Mouse (Mus musculus): ENCODE data around the gene Slc25a22. TPM values are rescaled to one million over a fixed set of nuclear protein-coding genes. Genes with fewer than 3 reads are reported as not detected.
A peak's percentile ranks its signal among the peaks of the same experiment; 100 is the strongest.

Gene Slc25a22
- polyA plus RNA-seq, 1 experiment from 2014 or later: 109 TPM

GRCm38 (mm10) chr7:141469901-141470636 is 32.4 kb upstream of the Slc25a22 start:
- H3K4me1 ChIP-seq: peaks cover 45% of the 10 kb centered on the region
- 93% methylated on average over 18 of the region's 18 CpGs for WGBS

GRCm38 (mm10) chr7:141469352-141469751 is 31.7 kb upstream of the Slc25a22 start:
- Histone ChIP-seq H3K27ac (peak overlapping the region; percentile 79), H3K4me3 (peak overlapping the region; percentile 50), H3K36me3 (replicated peaks) (peaks cover 14% of the 10 kb centered on the region), H3K4me1 (peaks cover 49% of the 10 kb centered on the region), H3K9ac (peak overlapping the region; percentile 58), H3K9me3 (no peaks in the 10 kb centered on the region), H3K4me2 (peak overlapping the region; percentile 62), H3K27me3 (replicated peaks) (peaks cover 18% of the 10 kb centered on the region)
- ATAC-seq (replicated peaks): no peak
- 50% methylated on average over 6 of the region's 6 CpGs for WGBS

More at GRCm38 (mm10) chr7:141469901-141470636, 32.4 kb upstream of the Slc25a22 start:
- H3K4me2 ChIP-seq: peak overlapping the region; percentile 62
- no peak overlapping the region for H3K4me3 ChIP-seq
- ATAC-seq (replicated peaks): no peak
- peaks cover 11% of the 10 kb centered on the region for H3K27me3 ChIP-seq (replicated peaks)
- 0 out of 2 replicates have a peak overlapping the region, but pooled peaks have one; percentile 28 for H3K9ac ChIP-seq
- H3K36me3 ChIP-seq (replicated peaks): peaks cover 14% of the 10 kb centered on the region
- no peaks in the 10 kb centered on the region for H3K9me3 ChIP-seq
- no peak overlapping the region for H3K27ac ChIP-seq

DNA sequence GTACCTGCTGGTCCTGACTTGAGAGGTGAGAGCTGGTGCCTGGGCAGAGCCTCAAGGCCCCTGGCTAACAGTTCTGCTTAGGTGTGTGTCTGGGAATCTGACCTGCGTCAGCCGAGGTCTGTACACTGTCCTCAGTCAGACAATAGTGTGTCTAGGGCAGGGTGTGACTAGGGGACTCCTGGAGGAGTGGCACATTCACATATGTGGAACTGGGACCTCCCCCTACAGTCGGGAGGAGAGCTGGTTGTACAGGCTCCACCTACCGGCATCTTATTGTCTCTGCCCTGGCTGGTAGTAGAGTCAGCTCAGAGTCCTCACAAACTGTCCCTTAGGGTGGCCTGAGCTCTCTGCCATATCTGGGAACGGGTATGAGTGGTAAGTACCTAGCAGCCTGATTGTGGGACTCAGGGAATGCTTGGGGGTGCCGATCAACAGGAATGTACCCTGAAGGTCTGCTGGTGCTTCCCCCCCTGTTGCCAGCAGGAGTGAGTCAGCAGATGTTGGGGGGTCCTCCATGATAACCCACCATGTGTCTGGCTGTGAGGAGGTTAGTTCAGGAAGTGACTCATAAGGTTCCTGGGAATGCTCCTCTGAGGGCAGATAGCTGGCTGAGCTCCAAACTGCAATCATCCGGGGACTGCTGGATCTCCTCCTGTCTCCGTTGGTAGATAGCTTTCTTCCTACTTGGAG is 31.0 kb upstream of the Slc25a22 start:
- H3K4me1 ChIP-seq: peaks cover 42% of the 10 kb centered on the region
- peak overlapping the region; percentile 79 for H3K27ac ChIP-seq
- WGBS: 13% methylated on average over 8 of the region's 8 CpGs
- H3K36me3 ChIP-seq (replicated peaks): peaks cover 14% of the 10 kb centered on the region
- peak overlapping the region; percentile 50 for H3K4me3 ChIP-seq
- peak; percentile 80 for ATAC-seq (replicated peaks)
- H3K9me3 ChIP-seq: no peaks in the 10 kb centered on the region
- peak overlapping the region; percentile 58 for H3K9ac ChIP-seq
- H3K4me2 ChIP-seq: peak overlapping the region; percentile 62
- H3K27me3 ChIP-seq (replicated peaks): peaks cover 25% of the 10 kb centered on the region

- peak; percentile 24; the same call in 1 of the 2 replicates for ATAC-seq (replicated peaks)
These were observed 30.5 kb upstream of the Slc25a22 start for GRCm38 (mm10) chr7:141468164-141468521.

GRCm38 (mm10) chr7:141467230-141468030 is 29.7 kb upstream of the Slc25a22 start, which contains the start of gene Cd151:
Gene Cd151 (plus strand): TSS chr7:141467392.
- peaks cover 38% of the 10 kb centered on the region for H3K4me1 ChIP-seq
- H3K4me2 ChIP-seq: peak within 1 kb of the TSS; percentile 62
- peak within 1 kb of the TSS; percentile 50 for H3K4me3 ChIP-seq
- H3K36me3 ChIP-seq (replicated peaks): peaks cover 9% of the 10 kb centered on the region
- peak within 1 kb of the TSS; percentile 58 for H3K9ac ChIP-seq
- no peaks in the 10 kb centered on the region for H3K9me3 ChIP-seq
- under 1% methylated on average over 52 of the region's 52 CpGs for WGBS
- ATAC-seq (replicated peaks): peak; percentile 51
- H3K27ac ChIP-seq: peak within 1 kb of the TSS; percentile 79
- H3K27me3 ChIP-seq (replicated peaks): peaks cover 37% of the 10 kb centered on the region

More at GRCm38 (mm10) chr7:141468164-141468521, 30.5 kb upstream of the Slc25a22 start:
- peak overlapping the region; percentile 50 for H3K4me3 ChIP-seq
- peak overlapping the region; percentile 62 for H3K4me2 ChIP-seq
- peak overlapping the region; percentile 79 for H3K27ac ChIP-seq
- H3K9ac ChIP-seq: peak overlapping the region; percentile 58
- H3K36me3 ChIP-seq (replicated peaks): peaks cover 14% of the 10 kb centered on the region
- H3K4me1 ChIP-seq: peaks cover 38% of the 10 kb centered on the region
- H3K9me3 ChIP-seq: no peaks in the 10 kb centered on the region
- H3K27me3 ChIP-seq (replicated peaks): peaks cover 30% of the 10 kb centered on the region
- WGBS: 20% methylated on average over 5 of the region's 5 CpGs

DNA sequence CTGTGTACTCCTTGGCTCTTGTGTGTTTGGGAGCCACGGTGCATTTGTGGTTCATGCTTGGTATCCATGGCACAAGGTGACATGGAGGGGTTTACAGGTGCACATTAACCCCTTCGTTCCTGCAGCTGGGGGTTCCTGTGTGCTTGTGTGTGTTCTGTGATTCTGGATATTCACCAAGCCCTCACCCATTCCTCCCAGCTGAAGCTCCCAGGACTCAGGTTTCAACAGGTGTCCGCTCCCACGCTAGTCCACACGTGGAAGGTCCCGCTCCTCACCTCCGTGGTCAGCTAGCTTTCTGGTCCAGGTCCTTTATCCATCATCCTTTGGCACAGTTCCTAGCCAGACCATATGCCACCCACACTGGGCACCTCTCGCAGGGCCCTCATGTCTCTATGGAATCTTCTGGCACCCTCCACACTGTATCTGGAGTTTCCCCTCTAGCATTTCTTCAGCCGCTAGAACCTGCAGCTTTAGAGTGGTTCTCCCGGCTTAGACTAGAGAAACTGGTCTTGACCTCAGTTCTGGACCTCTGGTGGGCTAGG is 29.0 kb upstream of the Slc25a22 start:
- no peak overlapping the region for H3K27ac ChIP-seq

GRCm38 (mm10) chr7:141466045-141466394 is 28.3 kb upstream of the Slc25a22 start:
- H3K4me3 ChIP-seq: no peak overlapping the region
- no peak overlapping the region for H3K27ac ChIP-seq
- peaks cover 46% of the 10 kb centered on the region for H3K4me1 ChIP-seq
- no peaks in the 10 kb centered on the region for H3K9me3 ChIP-seq
- H3K27me3 ChIP-seq (replicated peaks): peaks cover 50% of the 10 kb centered on the region
- ATAC-seq (replicated peaks): no peak
- WGBS: 80% methylated on average over 7 of the region's 7 CpGs
- peaks cover 4% of the 10 kb centered on the region for H3K36me3 ChIP-seq (replicated peaks)
- no peak overlapping the region for H3K4me2 ChIP-seq
- no peak overlapping the region for H3K9ac ChIP-seq

More for the DNA sequence above, 29.0 kb upstream of the Slc25a22 start:
- H3K4me1 ChIP-seq: peaks cover 42% of the 10 kb centered on the region
- no peak for ATAC-seq (replicated peaks)
- no peaks in the 10 kb centered on the region for H3K9me3 ChIP-seq
- H3K36me3 ChIP-seq (replicated peaks): peaks cover 9% of the 10 kb centered on the region
- WGBS: 62% methylated on average over 10 of the region's 10 CpGs
- H3K4me2 ChIP-seq: peak overlapping the region; percentile 62
- H3K27me3 ChIP-seq (replicated peaks): peaks cover 43% of the 10 kb centered on the region
- H3K4me3 ChIP-seq: peak overlapping the region; percentile 50
- H3K9ac ChIP-seq: peak overlapping the region; percentile 58; the same call in 1 of the 2 replicates

DNA sequence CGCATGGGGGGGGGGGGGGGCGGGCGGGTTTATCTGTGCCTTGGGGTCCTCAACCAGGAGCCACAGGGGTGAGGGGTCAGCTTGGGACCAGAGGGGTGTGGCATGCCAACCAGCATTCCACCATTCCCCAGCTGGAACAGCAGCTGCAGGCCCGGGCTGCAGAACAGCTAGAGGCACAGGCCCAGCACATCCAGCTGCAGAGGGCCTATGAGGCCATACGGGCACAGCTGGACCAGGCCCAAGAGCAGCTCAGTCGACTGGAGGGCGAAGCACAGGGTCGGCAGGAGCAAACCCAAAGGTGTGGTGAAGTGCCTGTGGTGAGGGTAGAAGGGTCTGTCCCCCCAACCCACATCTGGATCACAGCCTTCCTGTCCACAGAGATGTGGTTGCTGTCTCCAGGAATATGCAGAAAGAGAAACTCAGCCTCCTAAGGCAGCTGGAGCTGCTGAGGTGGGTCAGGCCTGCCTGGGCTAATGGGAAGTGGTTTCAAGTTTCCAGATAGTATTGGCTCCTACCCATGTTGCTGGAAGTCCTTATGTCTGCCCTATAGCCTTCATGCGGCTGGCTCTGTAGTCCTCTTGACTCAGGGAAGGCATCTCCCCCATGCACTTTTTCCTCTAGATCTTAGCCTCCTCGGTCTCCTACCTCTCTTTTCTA is 27.8 kb upstream of the Slc25a22 start:
- H3K9me3 ChIP-seq: no peaks in the 10 kb centered on the region
- H3K27me3 ChIP-seq (replicated peaks): peaks cover 55% of the 10 kb centered on the region
- H3K9ac ChIP-seq: no peak overlapping the region
- 0 out of 2 replicates have a peak, but pooled peaks cover under 1% of the 10 kb centered on the region for H3K36me3 ChIP-seq (replicated peaks)
- 36% methylated on average over 10 of the region's 10 CpGs for WGBS
- H3K4me2 ChIP-seq: no peak overlapping the region
- H3K4me1 ChIP-seq: peaks cover 46% of the 10 kb centered on the region
- H3K4me3 ChIP-seq: no peak overlapping the region
- no peak for ATAC-seq (replicated peaks)
- no peak overlapping the region for H3K27ac ChIP-seq

- H3K36me3 ChIP-seq (replicated peaks): no peaks in the 10 kb centered on the region
- H3K9ac ChIP-seq: 0 out of 2 replicates have a peak overlapping the region, but pooled peaks have one; percentile 9
- WGBS: 8% methylated on average over 38 of the region's 38 CpGs
- H3K4me1 ChIP-seq: peaks cover 42% of the 10 kb centered on the region
- ATAC-seq (replicated peaks): no peak
- peaks cover 61% of the 10 kb centered on the region for H3K27me3 ChIP-seq (replicated peaks)
- peak overlapping the region; percentile 10; the same call in 1 of the 2 replicates for H3K4me3 ChIP-seq
- H3K9me3 ChIP-seq: no peaks in the 10 kb centered on the region
- no peak overlapping the region for H3K27ac ChIP-seq
- H3K4me2 ChIP-seq: peak overlapping the region; percentile 35
These were observed 27.0 kb upstream of the Slc25a22 start for GRCm38 (mm10) chr7:141464603-141465201.

DNA sequence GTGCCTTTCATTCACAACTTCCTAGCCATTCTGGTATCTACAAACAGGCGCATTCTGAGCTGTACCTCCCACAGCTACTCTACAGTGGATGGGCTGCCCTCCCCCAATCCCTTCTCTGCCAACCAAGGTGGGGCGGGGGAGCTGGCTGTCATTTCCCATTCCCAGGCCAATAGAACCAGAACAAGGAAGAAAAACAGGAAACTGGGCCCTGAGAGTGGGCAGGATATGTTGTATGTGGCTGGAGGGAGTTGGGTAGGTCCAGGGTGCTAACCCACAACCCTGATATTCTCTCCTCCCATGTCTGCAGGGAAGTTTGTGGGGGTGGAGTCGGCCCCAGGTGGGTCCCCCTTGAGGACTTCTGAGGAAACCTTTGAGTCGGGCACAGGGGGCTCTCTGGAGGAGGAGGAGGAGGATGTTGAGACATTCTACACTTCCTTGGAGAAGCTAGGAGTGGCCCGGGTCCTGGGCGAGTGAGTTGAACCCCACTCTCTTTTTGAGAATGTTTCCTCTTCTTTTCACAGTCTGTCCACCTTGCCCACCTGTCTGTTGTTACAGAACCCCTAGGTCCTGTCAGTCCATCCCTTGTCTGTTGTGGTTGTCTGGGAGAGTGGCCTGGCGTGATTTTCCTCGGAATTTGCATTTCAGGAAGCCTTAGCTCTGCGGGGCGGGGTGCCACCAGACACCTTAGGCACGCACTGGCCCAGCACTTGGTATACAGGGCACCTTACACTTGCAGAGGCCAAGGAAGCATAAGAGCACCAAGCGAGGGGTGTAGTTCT is 26.3 kb upstream of the Slc25a22 start:
- Histone ChIP-seq H3K9me3 (no peaks in the 10 kb centered on the region), H3K4me3 (0 out of 2 replicates have a peak overlapping the region, but pooled peaks have one; percentile 10), H3K9ac (no peak overlapping the region), H3K27me3 (replicated peaks) (peaks cover 65% of the 10 kb centered on the region), H3K4me2 (no peak overlapping the region), H3K36me3 (replicated peaks) (0 out of 2 replicates have a peak, but pooled peaks cover 4% of the 10 kb centered on the region), H3K27ac (no peak overlapping the region), H3K4me1 (peaks cover 35% of the 10 kb centered on the region)
- no peak for ATAC-seq (replicated peaks)
- WGBS: 19% methylated on average over 12 of the region's 12 CpGs
